Mouse (Mus musculus) cerebellum, postnatal 36 days (tissue): ENCODE measurements at regions not wholly inside any gene's neighbourhood (a gene's known extent, or its start where the extent isn't known, plus 50 kb on each side); places are given as distances from the start of the nearest gene placed in this dataset.

ENCODE experiments used
- DNase-seq, 2 experiments: peaks; one replicate each; pipeline ENCODE4 v3.0.0; 2021 to 2022; ENCODE audit warnings: mixed read lengths in 2 of 2

DNA sequence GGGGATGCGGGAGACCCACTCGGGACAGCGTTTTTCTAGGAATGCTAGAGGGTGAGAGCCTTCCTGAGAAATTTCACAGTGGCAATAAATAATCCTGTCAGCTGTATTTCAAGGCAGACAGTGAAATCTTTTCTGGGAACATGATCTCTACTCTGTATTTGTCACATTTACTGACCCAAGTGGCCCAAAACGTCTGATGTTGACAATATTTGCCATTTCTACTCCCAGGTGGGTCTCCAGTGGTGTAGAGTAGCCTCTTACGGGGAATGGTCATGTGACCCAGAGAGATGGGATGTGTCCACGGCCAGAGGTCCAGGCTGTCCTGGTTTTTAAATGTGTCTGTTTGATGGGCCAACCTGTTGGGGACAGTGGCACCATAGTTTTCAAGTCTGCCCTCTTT, 183.5 kb downstream of the Pten start:
- DNase-seq = no peak

DNA sequence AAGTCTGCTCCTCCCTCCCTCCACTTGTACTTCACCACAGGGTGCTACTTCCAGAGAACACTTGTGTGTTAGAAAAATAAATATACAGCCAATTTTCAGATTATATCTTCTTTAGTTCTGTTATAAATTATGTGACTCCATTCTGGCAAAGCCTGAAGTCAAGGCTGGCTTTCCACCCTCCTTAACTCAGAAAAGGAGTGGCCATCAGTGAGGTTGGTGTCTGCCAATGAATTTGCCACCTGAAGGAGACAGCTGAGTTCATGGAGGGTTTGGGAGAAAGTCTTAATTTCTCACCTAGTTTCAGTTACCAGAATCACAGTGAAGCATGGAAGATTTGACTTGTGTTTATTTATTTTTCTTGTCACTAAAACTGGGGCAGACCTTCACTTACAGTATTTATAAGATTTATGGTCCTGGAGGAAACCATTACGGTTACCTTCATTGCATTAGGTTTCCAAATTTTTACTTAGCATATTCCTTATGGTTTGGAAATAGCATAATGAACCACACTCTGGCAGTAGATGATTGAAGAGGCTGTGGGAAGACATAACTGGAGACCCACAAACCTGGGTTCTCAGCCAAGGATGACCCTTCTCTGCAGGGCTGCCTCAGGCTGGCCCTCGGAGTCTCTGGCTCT, 186.4 kb downstream of the Pten start:
- no peak for DNase-seq

DNA sequence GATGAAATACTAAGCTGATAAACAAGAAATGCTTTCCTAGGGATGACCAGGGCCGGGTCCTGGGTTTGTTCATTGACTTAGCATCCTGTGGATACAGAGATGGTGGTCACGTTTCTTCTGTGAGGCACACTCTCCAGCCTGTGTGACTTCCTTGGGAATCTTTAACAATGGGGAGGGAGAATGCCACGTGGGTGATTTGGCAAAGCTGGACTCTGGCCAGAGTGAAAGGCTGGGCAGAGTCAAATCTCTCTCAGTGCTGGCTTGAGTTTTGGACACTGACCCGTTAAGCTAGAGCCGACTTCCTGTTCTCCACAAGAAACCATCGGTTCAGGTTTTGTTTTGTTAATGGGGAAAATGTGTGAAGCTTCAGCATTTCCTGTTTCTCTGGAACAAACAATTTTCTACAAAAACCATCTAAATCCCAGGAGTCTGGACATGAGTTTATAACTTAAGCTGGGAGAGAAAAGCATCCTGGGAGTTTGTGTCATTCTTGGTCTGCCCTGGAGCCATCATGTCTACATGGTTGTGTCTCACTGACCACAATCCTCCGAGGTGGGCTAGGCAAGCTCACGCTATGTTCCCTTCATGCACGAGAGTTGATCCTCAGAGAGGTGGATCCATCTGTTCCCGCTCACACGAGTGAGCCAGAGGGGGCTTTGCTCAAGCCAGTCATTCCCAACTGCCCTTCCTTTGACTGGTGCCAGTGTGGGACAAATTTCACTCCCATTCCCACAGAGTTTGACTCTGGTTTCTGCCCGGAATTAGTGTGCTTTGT, 190.0 kb downstream of the Pten start:
- DNase-seq = peak in 1 of 2 experiments; percentile 6

- DNase-seq = no peak
Measured at GRCm38 (mm10) chr19:32950252-32950651, 193.0 kb downstream of the Pten start.

- DNase-seq = no peak
Measured at GRCm38 (mm10) chr19:32950794-32951193, 193.5 kb downstream of the Pten start.

DNA sequence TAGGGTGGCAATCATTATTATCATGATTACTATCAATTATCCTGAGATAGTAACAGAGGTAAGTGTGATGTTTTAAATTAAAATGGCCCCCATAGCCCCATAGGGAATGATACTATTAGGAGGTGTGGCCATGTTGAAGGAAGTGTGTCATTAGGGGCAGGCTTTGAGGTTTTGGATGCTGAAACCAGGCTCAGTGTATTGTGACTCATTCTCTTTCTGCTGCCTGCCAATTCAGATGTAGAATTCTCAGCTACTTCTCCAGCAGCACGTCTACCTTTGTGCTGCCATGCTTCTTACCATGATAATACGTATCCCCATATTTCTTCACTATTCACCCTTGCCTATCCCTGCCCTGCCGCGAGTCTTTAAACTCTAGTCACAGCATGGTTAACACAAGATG, 195.1 kb downstream of the Pten start:
- no peak for DNase-seq

DNA sequence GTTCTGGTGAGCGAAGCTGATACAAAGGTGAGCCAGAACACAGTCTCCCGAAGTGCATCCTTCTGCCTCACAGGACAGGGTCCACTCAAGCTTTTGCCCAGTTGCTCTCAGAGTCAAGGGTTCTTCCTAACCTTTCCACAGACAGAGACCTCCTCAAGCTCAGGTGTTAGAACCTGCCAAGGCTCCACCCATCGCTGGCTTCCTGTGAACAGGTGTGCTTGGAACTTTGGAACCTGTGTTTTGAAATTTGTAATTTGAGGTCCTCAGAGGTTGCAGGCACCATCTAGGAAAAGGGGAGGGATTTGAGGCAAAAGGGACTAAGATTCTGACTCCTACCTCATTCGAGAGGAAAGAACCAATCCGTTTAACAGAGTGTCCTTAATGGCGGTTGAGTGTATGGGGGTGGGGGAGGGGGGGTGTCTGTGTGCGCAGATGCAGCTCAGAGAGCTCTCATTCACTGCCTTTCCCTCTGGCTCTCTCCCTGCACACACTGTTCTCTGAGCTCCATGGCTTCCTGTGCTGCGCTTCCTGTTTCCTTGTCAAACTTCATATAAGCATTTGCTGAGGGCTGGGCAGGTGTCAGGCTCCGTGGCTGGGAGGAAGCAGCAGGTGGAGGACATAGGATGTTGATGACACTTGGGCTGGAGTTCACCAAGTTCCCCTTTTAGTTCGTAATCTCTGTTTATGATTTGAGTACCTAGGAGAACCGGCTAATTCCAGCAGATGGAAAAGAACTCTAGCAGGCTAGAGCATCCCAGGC, 195.8 kb downstream of the Pten start:
- no peak for DNase-seq

DNA sequence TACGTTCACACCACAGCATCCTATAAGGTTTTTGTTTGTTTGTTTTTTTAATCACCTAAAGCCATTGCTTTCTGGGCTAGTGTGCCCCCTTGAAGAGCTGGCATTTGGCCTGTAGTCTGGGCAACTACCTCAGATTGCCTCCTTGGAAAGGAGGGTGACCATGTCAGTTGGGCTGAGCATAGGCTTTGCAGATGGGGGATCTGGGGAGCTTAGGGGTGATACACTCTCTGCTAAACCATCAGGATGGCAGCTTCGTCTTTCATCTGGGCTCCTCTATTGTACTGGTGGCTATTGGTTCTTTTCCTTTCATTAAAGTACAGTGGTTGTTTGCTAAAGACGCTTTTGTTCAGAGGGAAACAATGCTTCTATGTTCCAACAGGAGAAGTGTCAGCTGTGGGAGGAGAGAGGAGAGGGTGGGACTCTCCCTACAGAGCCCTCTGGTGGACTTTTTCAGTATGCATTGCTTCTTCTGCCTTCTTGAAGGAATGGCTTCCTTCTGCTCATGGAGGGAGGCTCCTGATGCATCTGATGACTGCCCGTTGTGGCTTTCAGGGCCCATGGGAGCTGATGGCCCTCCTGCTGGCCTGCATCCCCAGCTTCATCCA, 196.8 kb downstream of the Pten start:
- DNase-seq = peak in 1 of 2 experiments; percentile 15

- DNase-seq = no peak
Measured at GRCm38 (mm10) chr19:32954942-32955341, 197.6 kb downstream of the Pten start.

DNA sequence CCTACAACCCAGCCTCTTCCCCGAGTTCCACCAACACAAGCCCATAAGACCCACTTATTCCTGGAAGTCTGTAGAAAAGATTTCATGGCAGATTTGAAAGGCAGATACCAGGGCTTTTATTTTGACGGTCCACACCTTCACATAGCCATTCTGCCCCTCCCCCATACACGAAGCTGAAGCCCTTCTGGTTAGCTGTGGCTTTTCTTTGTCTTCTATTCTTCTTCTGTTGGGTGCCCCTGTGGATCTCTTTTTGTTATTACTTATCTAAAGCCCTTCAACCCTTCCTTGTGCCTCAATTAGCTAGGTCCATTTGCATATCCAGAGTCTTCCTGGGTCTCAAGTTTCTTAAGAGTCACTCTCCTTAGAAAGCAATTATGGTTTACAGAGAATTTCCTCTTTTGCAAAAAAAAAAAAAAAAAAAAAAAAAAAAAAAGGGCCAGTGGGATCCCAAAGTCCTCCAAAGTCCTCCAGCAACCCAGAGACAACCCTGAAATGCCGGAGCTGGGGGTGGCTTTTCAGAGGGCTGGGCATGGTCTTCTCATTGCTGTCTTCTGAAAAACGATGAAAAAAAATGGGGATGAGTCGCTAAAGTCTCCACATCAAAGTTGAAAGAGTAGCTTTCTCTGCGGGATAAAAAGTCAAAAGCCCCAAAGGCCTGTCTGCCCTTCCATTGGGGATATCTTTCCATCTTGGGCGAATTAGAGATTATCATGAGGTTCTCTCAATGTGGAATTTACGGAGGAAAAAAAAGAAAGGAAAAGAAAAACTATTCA, 199.0 kb downstream of the Pten start:
- DNase-seq = no peak

- DNase-seq = no peak
Measured at GRCm38 (mm10) chr19:32956916-32957558, 199.7 kb downstream of the Pten start.

- DNase-seq = no peak
Measured at GRCm38 (mm10) chr19:32958276-32958675, 201.0 kb downstream of the Pten start.

GRCm38 (mm10) chr19:32958791-32959190, 201.5 kb downstream of the Pten start:
- no peak for DNase-seq

GRCm38 (mm10) chr19:32959844-32960195, 202.5 kb downstream of the Pten start:
- DNase-seq = no peak

GRCm38 (mm10) chr19:32960196-32960947, 203.1 kb downstream of the Pten start:
- DNase-seq = no peak

- DNase-seq = no peak
Measured at GRCm38 (mm10) chr19:32961525-32961924, 204.2 kb downstream of the Pten start.

DNA sequence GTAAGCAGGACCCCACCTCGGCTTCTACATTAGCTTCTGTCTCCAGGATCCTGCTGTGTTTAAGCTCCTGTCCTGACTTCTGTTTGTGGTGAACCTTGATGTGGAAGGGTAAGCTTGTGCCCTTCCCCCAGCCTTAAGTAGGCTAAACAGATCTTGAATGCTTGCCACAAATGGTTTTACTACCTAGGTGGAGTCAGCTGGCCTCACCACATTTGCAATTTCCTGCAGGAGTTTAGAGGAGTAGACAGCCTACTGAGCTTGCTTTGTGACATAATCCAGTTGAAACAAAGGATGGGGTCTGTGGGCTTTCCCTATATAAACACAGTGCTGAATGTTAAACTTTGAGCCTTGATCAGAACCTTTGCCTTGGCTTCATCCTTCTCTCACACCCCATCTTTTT, 206.7 kb downstream of the Pten start:
- no peak for DNase-seq

- DNase-seq = no peak
Measured at GRCm38 (mm10) chr19:32965488-32965887, 208.2 kb downstream of the Pten start.

DNA sequence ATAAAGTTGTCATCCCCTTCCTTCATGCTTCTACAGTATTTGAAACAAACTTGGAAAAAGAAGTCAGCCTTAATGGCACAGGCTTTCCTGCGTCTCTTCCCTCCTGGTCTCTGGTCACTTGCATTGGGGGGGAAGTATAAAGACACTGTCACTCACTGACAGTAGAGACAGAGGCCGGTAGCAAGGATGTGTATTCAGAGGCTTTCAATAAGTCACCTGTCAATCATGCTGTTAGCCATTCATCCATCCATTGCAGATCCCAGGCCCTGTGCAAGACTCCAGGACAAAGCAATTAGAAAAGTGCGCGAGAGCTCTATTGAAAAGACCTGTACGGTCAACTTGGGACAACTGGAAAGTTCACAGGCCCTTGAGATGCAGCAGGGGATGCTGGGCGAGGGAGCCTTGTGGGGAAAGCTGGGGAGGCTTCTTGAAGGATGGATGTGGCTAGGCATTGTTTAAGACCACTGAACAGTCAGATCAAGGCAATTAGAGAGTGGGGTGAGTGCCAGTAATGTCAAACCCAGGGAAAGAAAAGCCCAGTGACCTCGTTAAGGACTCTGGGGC, 212.0 kb downstream of the Pten start:
- DNase-seq = no peak

DNA sequence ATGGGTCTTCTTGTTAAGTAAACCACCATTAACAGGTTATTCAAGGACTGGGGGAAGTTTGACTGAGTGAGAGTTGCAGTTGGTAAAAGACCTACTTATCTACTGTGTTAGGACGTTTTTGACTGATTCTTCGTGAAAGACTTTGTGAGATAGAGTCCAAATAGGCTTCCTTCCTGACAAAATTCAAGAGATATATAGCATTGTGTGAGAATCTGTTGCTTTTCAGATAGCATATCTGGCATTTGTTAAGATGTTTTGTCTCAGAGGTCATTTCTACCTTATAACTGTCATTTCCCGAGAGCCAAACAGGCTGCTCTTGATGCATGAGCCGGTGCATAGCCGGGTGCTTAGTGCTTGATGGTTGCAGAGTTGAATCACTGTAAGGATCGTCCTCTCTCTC, 214.8 kb downstream of the Pten start:
- no peak for DNase-seq

GRCm38 (mm10) chr19:32973130-32973529, 215.8 kb downstream of the Pten start:
- DNase-seq = no peak
